Mouse (Mus musculus): Measurements from ENCODE around the gene Ppp6r2.

Gene Ppp6r2

GRCm38 (mm10) chr15:89182328-89182741 is 29.0 kb upstream of the Ppp6r2 start:
- DNase-seq (ENCODE audit: low spot score in 2 of 2): no peak

DNA sequence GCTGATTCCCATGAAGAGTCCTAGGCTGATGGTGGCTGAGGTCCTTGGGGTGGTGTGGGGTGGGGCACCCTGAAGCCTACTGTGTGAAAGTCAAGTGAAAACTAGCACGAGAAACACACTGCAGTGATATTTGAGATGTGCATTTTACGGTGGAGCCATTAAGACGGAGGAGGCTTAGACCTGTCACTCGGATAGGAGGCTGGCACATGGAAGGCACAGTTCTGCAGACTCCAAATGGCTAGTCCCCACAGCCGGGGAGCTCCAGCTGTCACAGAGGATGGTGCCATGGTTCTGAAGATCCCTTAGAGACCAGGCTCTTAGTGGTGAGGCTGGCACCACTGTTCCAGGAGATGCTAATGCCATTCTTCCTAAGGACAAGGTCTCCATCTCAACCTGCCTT is 28.5 kb upstream of the Ppp6r2 start:
- no peak for DNase-seq (ENCODE audit: low spot score in 2 of 2)

GRCm38 (mm10) chr15:89184141-89184936 is 27.0 kb upstream of the Ppp6r2 start:
- DNase-seq (ENCODE audit: low spot score in 2 of 2): no peak

DNA sequence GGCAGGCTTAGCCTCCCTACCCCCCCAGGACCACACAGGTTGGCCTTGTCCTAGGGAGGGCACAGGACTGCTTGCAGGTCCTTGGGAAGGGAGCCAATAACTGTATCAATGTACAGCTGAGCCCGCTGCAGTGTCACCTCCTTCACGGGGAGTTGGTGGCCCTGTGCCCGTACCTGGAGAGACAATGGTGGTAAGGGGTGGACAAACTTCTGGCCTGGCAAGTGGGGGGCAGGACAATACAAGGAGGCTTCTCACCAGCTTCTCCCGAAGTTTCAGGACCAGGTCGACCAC is 26.5 kb upstream of the Ppp6r2 start:
- DNase-seq (ENCODE audit: low spot score in 2 of 2): no peak

- DNase-seq (ENCODE audit: low spot score in 2 of 2): no peak
Measured at GRCm38 (mm10) chr15:89195261-89195681, 16.1 kb upstream of the Ppp6r2 start.

- DNase-seq (ENCODE audit: low spot score in 2 of 2): peak; percentile 78 to 86
Measured at GRCm38 (mm10) chr15:89195690-89196312, 15.6 kb upstream of the Ppp6r2 start.

GRCm38 (mm10) chr15:89196313-89196706 is 15.0 kb upstream of the Ppp6r2 start, which contains the start of gene Dennd6b:
TSS of gene Dennd6b (minus strand) at chr15:89196496.
- DNase-seq (ENCODE audit: low spot score in 2 of 2): peak; percentile 94 to 97

- no peak for DNase-seq (ENCODE audit: low spot score in 2 of 2)
Measured at GRCm38 (mm10) chr15:89197056-89197455, 14.3 kb upstream of the Ppp6r2 start.

DNA sequence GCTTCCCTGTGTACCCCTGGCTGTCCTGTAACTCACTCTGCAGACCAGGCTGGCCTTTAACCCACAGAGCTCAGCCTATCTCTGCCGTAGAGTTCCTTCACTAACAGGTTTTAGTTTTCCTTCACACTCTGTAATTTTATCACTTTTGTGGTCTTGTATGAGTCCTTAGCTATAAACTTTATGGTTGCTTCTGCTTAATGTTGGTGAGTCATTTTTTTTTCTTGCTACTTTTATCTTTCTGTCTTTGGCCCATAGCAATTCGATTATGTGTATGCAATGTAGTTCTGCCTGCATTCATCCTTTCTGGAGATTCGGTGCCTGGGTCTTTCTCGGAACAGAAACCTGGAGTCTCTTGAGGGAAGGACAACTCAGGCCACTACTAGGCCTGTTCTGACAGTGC is 3.9 kb upstream of the Ppp6r2 start:
- no peak for DNase-seq (ENCODE audit: low spot score in 2 of 2)

DNA sequence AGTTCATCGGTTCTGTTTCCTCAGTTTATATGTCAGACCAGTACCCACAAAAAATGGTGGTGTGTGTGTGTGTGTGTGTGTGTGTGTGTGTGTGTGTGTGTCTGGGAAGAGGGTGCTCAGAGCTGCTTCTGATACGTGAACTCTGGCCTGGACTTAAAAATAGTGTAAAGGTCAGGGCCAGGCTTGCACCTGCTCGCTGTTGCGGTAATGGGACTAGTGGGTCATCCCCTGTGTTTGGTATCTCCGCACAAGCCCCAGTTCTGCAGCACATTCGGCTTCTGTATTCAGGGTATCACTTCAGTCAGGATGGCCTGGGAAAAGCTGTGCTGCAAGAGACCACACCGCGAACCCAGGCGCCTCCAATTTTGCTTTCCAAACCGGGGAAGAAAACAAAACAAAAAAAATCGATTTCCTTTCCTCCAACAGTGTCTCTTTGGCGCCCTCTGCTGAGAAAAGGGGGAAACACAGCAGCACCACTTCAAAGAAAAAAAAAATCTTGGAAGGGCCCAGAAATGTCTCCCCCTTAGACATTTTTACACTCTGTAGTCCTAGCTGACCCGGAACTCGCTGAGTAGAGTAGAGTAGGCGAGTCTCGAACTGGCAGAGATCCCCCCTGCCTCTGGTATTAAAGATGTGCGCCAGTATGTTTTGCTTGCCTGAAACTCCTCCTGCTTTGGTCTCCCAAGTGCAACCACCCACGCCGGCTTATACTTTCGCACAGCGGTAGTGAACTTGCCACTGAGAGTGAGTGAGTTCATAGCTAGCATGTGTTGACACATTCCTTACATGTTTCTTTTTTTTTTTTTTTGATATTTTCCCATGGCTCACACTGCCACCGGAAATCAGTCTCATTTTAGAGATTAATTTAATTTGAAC is 1.2 kb upstream of the Ppp6r2 start:
- DNase-seq (ENCODE audit: low spot score in 2 of 2): peak; percentile 84

- peak; percentile 12 to 22 for DNase-seq (ENCODE audit: low spot score in 2 of 2)
Measured at GRCm38 (mm10) chr15:89211716-89212461, 536 bp downstream of the Ppp6r2 start.

DNA sequence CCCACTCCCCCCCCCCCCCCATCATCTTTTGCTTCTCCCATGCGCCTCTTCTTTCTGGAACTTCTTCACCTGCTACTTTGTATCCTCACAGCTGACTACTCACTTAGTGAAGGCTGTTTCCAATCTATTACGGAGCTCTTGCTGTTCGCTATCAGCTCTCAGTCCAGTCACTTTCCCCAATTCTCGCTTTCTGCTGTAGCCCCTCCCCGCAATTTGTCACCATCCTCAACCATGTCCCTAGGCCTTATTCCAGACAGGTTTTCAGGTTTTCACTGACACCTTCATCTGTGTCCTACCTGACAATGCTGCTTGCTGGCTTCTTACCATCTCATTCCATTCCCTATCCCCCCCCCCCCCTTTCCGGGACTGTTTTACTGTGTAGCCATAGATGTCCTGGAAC is 1.1 kb downstream of the Ppp6r2 start:
- no peak for DNase-seq (ENCODE audit: low spot score in 2 of 2)

DNA sequence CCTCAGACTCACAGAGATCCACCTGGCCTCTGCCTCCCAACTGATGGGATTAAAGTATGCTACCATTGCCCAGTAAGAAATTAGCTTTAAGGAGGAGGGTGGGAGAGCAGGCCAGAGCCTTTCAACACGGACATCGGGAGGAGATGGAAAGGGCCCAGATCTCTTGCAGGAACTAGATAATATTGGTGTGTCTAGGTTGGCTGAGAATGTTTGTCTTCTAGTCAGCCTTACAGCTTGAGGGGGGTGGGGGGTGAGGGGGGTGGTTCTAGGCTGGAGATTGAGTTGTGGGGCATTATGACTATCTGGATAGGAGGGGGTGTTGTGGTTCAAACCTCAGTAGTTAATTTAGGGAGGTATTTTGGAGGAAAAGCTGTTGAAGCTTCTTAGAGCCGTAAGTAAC is 2.2 kb downstream of the Ppp6r2 start:
- DNase-seq (ENCODE audit: low spot score in 2 of 2): no peak

GRCm38 (mm10) chr15:89214953-89215352 is 3.6 kb downstream of the Ppp6r2 start:
- DNase-seq (ENCODE audit: low spot score in 2 of 2): no peak

- no peak for DNase-seq (ENCODE audit: low spot score in 2 of 2)
Measured at GRCm38 (mm10) chr15:89215611-89216233, 4.4 kb downstream of the Ppp6r2 start.

DNA sequence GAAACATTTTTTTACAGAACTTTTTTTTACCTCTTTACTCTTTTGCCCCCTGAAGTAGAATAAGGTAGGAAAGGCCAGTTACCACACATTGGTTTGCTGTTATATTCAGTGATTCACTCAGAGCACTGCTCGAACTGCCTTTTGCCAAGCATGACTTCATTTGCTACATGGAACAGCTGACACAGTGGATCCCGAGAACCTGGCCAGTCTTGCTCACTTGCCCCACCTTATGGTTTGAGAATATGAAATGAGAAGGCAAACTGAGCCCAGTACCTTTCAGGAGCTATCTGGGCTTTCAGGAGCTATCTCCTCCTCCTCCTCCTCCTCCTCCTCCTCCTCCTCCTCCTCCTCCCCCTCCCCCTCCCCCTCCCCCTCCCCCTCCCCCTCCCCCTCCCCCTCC is 22.2 kb downstream of the Ppp6r2 start:
- DNase-seq (ENCODE audit: low spot score in 2 of 2): no peak

- DNase-seq (ENCODE audit: low spot score in 2 of 2): no peak
Measured at GRCm38 (mm10) chr15:89234052-89234451, 22.7 kb downstream of the Ppp6r2 start.

GRCm38 (mm10) chr15:89239751-89240392 is 28.5 kb downstream of the Ppp6r2 start:
- no peak for DNase-seq (ENCODE audit: low spot score in 2 of 2)

DNA sequence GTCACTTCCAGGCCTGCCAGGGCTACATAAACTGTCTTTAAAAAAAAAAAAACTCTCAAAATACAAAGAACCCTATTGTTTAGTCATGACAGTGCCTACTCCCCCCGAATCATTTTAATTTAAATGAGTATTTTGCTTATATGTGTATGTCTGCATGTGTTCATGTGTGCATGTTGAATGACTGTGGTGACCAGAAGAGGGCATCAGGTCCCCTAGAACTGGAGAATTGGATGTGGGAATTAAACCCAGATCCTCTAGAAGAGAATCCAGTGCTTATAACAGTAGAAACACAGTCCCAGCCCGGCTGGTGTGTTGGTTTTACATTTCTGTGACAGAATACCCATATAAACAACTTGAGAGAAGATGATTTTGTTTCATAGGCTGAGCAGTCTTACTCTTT is 29.7 kb downstream of the Ppp6r2 start:
- DNase-seq (ENCODE audit: low spot score in 2 of 2): no peak

GRCm38 (mm10) chr15:89249063-89249462 is 37.7 kb downstream of the Ppp6r2 start:
- DNase-seq (ENCODE audit: low spot score in 2 of 2): no peak

DNA sequence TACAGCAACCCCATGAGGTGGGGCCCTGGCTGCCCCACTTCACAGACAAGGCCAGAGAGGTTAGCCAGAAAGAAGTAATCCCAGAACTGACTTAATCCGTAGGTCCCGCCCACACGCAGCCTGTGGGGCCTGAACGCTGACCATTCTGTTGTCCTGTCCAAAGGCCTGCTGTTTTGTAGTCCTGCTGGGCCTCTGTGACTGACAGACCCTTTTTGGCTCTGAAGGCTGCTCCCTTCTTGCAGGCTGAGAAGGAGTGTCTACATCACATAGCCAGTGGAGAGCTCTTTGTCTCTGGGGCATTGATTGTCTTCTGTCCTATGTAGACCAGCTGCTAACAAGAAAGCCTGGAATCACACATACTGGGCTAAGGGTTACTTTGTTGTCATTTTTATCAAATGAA is 44.0 kb downstream of the Ppp6r2 start:
- no peak for DNase-seq (ENCODE audit: low spot score in 2 of 2)
